Mouse (Mus musculus) hindbrain, embryonic 15.5 days (tissue): ENCODE data around the gene Rnf148. TPM values are rescaled to one million over a fixed set of nuclear protein-coding genes. Genes with fewer than 3 reads are reported as not detected.

ENCODE experiments used
- ATAC-seq: fragments of 200-750 bp; cut with Nextera tagmentation; 2 replicates; pipeline ENCODE4 v1.8.0; 2017; ENCODE audit warnings: low read depth, moderate number of reproducible peaks, moderate TSS enrichment; ENCODE audit not compliant: low FRiP score
- H3K27ac ChIP-seq: fragments of 300-500 bp; sonication (generic); replicated peaks from 2 replicates; pipeline ENCODE4 v1.5.1; 2015; ENCODE audit warnings: mild to moderate bottlenecking, inconsistent platforms
- H3K27me3 ChIP-seq: fragments of 300-500 bp; sonication (generic); 2 replicates; pipeline ENCODE4 v1.6.1; 2015; ENCODE audit warnings: control low read depth, inconsistent platforms
- H3K36me3 ChIP-seq: fragments of 300-500 bp; sonication (generic); 2 replicates; pipeline ENCODE4 v1.6.1; 2015; ENCODE audit warnings: control low read depth, inconsistent platforms
- H3K4me1 ChIP-seq: fragments of 300-500 bp; sonication (generic); replicated peaks from 2 replicates; pipeline ENCODE4 v1.6.1; 2015; ENCODE audit warnings: control low read depth, inconsistent platforms
- H3K4me2 ChIP-seq: fragments of 300-500 bp; sonication (generic); 2 replicates; pipeline ENCODE4 v1.6.1; 2015; ENCODE audit warnings: moderate library complexity, mild to moderate bottlenecking, inconsistent platforms
- H3K4me3 ChIP-seq: fragments of 300-500 bp; sonication (generic); 2 replicates; pipeline ENCODE4 v1.5.1; 2015; ENCODE audit warnings: mild to moderate bottlenecking, inconsistent platforms
- H3K9ac ChIP-seq: fragments of 300-500 bp; sonication (generic); 2 replicates; pipeline ENCODE4 v1.6.1; 2015; ENCODE audit warnings: inconsistent platforms
- H3K9me3 ChIP-seq: fragments of 300-500 bp; sonication (generic); 2 replicates; pipeline ENCODE4 v1.6.1; 2016; ENCODE audit warnings: control low read depth, inconsistent platforms
- WGBS: fragments of 180-500 bp; shearing (Covaris S2); methylation state at CpG from one replicate; pipeline ENCODE4 v1.1.7; 2015; 5-methylcytosine and 5-hydroxymethylcytosine counted together
- polyA plus RNA-seq: library from polyadenylated mRNA; unstranded; fragments of >200 nt; fragmentation: Nextera tagmentation; extraction: Ambion mirVana; gene quantifications from 2 replicates; pipeline ENCODE4 v1.2.1, GENCODE M21; 2015

Rnf148 gene
- polyA plus RNA-seq = not detected in 2 replicates

DNA sequence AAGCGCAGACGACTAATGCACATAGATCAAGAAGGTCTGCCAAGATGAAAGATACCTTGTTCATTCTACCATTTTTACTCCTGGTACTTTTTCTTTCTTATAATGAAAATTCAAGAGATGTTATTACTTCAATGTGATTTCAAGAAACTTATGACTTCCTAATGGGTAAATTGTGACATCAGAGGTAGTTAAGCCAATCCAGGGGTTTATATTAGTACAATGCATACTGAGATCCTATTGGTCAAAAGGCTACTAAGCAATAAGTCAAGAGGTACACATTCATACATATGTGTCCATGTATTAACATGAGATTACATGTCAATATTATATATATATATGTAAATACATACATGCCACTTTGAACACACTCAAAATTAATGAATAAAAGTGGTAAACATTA lies at the start of gene Rnf148:
Gene Rnf148 (minus strand): TSS at position 101 of the 400 bp plus-strand sequence.
- Histone ChIP-seq H3K4me2 (no peak within 1 kb of the TSS), H3K9me3 (no peaks in the 10 kb centered on the region), H3K36me3 (no peaks in the 10 kb centered on the region), H3K4me1 (no peaks in the 10 kb centered on the region), H3K27me3 (no peaks in the 10 kb centered on the region), H3K27ac (no peak within 1 kb of the TSS), H3K9ac (no peak within 1 kb of the TSS), H3K4me3 (no peak within 1 kb of the TSS)
- WGBS = 91% methylated on average over 2 of the region's 2 CpGs
- no peak for ATAC-seq

DNA sequence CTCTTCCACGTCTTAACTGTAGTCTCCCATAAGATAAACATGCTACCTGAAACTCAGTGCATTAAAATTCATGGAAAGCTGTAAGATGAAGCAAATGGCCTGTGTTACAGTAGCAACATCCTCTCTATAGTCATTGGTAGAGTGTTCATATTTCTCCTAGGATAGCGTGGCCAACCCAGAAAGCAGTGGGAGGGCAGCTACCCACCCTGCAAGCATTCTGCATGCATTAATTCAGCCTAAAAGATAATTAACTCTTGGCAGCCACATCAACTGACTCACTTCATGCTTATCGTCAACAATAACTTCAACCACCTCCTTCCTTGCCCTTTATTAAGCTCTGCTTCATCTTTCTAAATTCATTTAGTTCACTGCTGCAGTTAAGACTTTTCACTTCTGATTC lies 45.9 kb upstream of the Rnf148 start:
- no peak overlapping the region for H3K9ac ChIP-seq
- no peak overlapping the region for H3K27ac ChIP-seq
- 64% methylated on average over 3 of the region's 3 CpGs for WGBS
- no peak for ATAC-seq
- no peak overlapping the region for H3K4me3 ChIP-seq
- H3K4me1 ChIP-seq = no peaks in the 10 kb centered on the region
- H3K9me3 ChIP-seq = no peaks in the 10 kb centered on the region
- no peak overlapping the region for H3K4me2 ChIP-seq
- no peaks in the 10 kb centered on the region for H3K36me3 ChIP-seq
- H3K27me3 ChIP-seq = no peaks in the 10 kb centered on the region

GRCm38 (mm10) chr6:23678172-23678571 lies 23.2 kb upstream of the Rnf148 start:
- no peaks in the 10 kb centered on the region for H3K27me3 ChIP-seq
- H3K4me2 ChIP-seq = no peak overlapping the region
- no peak overlapping the region for H3K4me3 ChIP-seq
- no peaks in the 10 kb centered on the region for H3K36me3 ChIP-seq
- no peak for ATAC-seq
- no peaks in the 10 kb centered on the region for H3K9me3 ChIP-seq
- H3K9ac ChIP-seq = no peak overlapping the region
- no peaks in the 10 kb centered on the region for H3K4me1 ChIP-seq
- no peak overlapping the region for H3K27ac ChIP-seq
- 90% methylated on average over 1 of the region's 1 CpGs for WGBS

DNA sequence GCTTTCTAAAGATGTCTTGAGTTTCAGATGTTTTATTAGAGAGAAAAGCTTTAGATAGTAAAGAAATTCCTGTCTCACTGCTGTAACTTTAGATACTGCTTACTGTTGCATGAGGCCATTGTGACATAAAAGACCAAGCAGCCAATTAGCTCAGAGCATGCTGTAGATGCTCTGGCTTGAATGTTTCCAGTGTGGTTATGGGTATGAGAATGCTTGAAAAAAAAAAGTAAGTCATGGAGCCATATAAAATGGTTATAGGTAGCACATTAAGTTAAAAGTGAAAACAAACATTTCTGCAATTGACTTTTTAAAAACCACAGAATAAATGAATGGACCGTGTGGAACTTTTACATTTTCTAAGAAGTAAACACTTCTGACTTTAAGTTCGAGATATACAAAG lies 4.7 kb downstream of the Rnf148 start, which contains the start of gene Rnf133:
Gene Rnf133 (minus strand): TSS at position 101 of the 400 bp plus-strand sequence.
- no peak for ATAC-seq
- no peak within 1 kb of the TSS for H3K4me2 ChIP-seq
- H3K36me3 ChIP-seq = no peaks in the 10 kb centered on the region
- H3K9me3 ChIP-seq = no peaks in the 10 kb centered on the region
- no peak within 1 kb of the TSS for H3K27ac ChIP-seq
- 94% methylated on average over 2 of the region's 2 CpGs for WGBS
- H3K4me3 ChIP-seq = no peak within 1 kb of the TSS
- H3K27me3 ChIP-seq = no peaks in the 10 kb centered on the region
- no peaks in the 10 kb centered on the region for H3K4me1 ChIP-seq
- no peak within 1 kb of the TSS for H3K9ac ChIP-seq

GRCm38 (mm10) chr6:23648732-23649131 lies 6.2 kb downstream of the Rnf148 start:
- H3K4me3 ChIP-seq = no peak overlapping the region
- ATAC-seq = no peak
- no peaks in the 10 kb centered on the region for H3K36me3 ChIP-seq
- no peak overlapping the region for H3K4me2 ChIP-seq
- no peak overlapping the region for H3K9ac ChIP-seq
- H3K9me3 ChIP-seq = no peaks in the 10 kb centered on the region
- no peaks in the 10 kb centered on the region for H3K27me3 ChIP-seq
- H3K4me1 ChIP-seq = no peaks in the 10 kb centered on the region
- no peak overlapping the region for H3K27ac ChIP-seq
- WGBS = 81% methylated on average over 8 of the region's 8 CpGs

DNA sequence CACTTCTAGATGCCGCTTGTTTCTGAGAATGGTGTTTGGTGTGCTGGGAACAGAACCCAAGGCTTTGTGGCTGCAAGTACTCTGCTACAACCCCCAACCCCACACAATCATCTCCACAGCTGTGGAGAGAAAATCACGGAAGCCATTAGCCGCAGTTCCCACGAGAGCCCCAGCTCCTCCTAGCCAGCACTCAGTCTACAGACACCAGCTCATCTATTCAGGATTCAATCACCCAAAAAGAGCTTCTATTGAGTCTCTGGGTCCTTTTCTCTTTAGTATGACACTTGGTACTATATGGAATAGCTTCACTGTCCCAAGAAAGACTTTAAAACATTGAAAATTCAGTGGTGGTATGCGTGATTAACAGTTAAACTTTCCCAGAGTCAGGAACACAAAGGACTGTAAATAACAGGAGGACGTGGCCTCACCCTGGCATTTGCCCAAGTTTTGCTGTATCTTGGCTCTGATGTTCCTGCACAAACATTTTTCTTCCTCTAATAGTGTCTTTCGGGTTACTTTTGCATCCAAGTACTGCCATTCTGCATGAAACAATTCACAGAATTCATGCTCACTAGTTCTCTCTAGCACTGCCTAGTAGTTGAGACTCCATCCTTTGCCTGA lies 7.2 kb downstream of the Rnf148 start:
- Histone ChIP-seq H3K4me3 (no peak overlapping the region), H3K27ac (no peak overlapping the region), H3K4me1 (no peaks in the 10 kb centered on the region), H3K9ac (no peak overlapping the region), H3K9me3 (no peaks in the 10 kb centered on the region), H3K36me3 (no peaks in the 10 kb centered on the region), H3K4me2 (no peak overlapping the region), H3K27me3 (no peaks in the 10 kb centered on the region)
- peak; percentile 61 for ATAC-seq
- 60% methylated on average over 7 of the region's 7 CpGs for WGBS

GRCm38 (mm10) chr6:23637081-23637480 lies 17.9 kb downstream of the Rnf148 start:
- H3K27ac ChIP-seq = no peak overlapping the region
- 61% methylated on average over 3 of the region's 3 CpGs for WGBS
- H3K9me3 ChIP-seq = no peaks in the 10 kb centered on the region
- no peak for ATAC-seq
- H3K27me3 ChIP-seq = no peaks in the 10 kb centered on the region
- no peak overlapping the region for H3K9ac ChIP-seq
- H3K4me2 ChIP-seq = no peak overlapping the region
- H3K4me1 ChIP-seq = no peaks in the 10 kb centered on the region
- no peak overlapping the region for H3K4me3 ChIP-seq
- no peaks in the 10 kb centered on the region for H3K36me3 ChIP-seq

DNA sequence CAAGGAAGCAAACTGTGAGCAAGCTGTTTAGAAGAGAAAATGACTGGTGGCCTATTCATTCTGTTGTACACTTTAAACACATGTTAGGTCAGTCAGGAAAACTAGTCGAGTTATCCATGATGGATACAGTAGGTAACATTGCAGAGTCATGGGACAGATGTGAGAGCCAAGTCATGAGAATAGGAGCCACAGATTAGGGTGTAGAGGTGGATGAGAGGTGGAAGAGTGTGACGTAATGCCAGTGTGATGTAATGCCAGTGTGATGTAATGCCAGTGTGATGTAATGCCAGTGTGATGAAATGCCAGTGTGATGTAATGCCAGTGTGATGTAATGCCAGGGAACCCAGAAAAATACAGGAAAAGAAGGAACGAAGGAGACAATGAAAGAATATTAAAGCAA lies 19.7 kb downstream of the Rnf148 start:
- no peak for ATAC-seq
- H3K27ac ChIP-seq = no peak overlapping the region
- WGBS = 92% methylated on average over 3 of the region's 3 CpGs
- H3K4me3 ChIP-seq = no peak overlapping the region
- H3K4me1 ChIP-seq = no peaks in the 10 kb centered on the region
- H3K9me3 ChIP-seq = no peaks in the 10 kb centered on the region
- H3K27me3 ChIP-seq = no peaks in the 10 kb centered on the region
- no peaks in the 10 kb centered on the region for H3K36me3 ChIP-seq
- no peak overlapping the region for H3K4me2 ChIP-seq
- H3K9ac ChIP-seq = no peak overlapping the region

DNA sequence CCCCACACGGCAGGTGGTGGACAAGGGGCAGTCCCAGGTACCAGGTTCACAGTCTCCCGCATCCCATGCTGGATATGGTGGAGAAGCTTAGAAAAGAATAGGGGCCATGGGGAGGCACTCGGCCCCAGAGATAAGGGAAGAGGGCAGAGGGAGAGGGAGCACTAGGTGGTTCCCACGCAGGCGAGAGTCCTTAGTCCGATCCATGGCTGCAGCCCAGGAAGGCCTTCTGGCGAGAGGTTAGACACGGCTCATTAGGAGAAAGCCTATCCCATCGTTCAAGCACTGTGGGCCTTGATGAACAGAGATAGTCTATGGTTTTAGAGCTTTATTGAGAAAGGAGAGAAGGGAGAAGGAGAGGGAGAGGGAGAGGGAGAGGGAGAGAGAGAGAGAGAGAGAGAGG lies 20.9 kb downstream of the Rnf148 start:
- no peaks in the 10 kb centered on the region for H3K36me3 ChIP-seq
- no peaks in the 10 kb centered on the region for H3K9me3 ChIP-seq
- WGBS = 71% methylated on average over 9 of the region's 9 CpGs
- no peak overlapping the region for H3K27ac ChIP-seq
- no peaks in the 10 kb centered on the region for H3K4me1 ChIP-seq
- H3K9ac ChIP-seq = no peak overlapping the region
- ATAC-seq = no peak
- H3K27me3 ChIP-seq = no peaks in the 10 kb centered on the region
- H3K4me2 ChIP-seq = no peak overlapping the region
- H3K4me3 ChIP-seq = no peak overlapping the region

- Histone ChIP-seq H3K27ac (no peak overlapping the region), H3K4me3 (no peak overlapping the region), H3K27me3 (no peaks in the 10 kb centered on the region), H3K9me3 (no peaks in the 10 kb centered on the region), H3K9ac (no peak overlapping the region), H3K36me3 (no peaks in the 10 kb centered on the region), H3K4me2 (no peak overlapping the region), H3K4me1 (no peaks in the 10 kb centered on the region)
- 8% methylated on average over 4 of the region's 4 CpGs for WGBS
- no peak for ATAC-seq
These were observed 24.5 kb downstream of the Rnf148 start for GRCm38 (mm10) chr6:23630465-23630864.

Other genes with a start within 250 kb of the Rnf148 start
- 0.16 TPM in 1 of 2 replicates, not detected in the other for gene Rnf133, start 4.8 kb downstream of the Rnf148 start, polyA plus RNA-seq
- 12.9 and 13.9 TPM in 2 replicates for gene Cadps2, start 184.3 kb upstream of the Rnf148 start, polyA plus RNA-seq